Mouse (Mus musculus) right cerebral cortex, adult 18-20 months (tissue): Measurements from ENCODE around the gene Fam120a.

Experiments
- DNase-seq: peaks from one replicate; pipeline ENCODE4 v3.0.0; 2022; ENCODE audit warnings: mixed read lengths

The Fam120a gene

GRCm38 (mm10) chr13:48965559-48966525 lies 2.0 kb downstream of the Fam120a start:
- DNase-seq, result peak; percentile 76

- no peak for DNase-seq
Observed at GRCm38 (mm10) chr13:48964850-48965249, 3.0 kb downstream of the Fam120a start.

GRCm38 (mm10) chr13:48963111-48963510 lies 4.7 kb downstream of the Fam120a start:
- DNase-seq, result no peak

- DNase-seq, result no peak
Observed at GRCm38 (mm10) chr13:48962519-48962918, 5.3 kb downstream of the Fam120a start.

DNA sequence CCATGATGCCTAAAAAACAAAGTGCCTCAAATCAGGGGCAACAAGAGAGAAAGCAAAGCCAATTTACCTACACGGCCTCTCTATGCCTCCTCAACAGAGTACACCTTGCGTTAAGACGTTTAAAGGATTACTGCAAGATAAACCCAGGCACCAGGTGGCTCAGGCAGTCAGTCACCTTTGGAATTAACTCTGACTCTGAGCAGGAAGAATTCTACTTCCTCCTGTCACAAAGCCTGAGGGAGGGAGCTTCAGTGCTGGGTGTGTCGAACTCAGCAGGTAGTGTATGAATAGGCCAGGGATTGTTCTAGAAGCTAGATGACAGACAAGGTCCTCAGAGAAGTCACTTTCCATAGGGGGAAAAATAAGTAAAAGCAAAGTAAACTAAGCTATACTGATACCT lies 9.2 kb downstream of the Fam120a start:
- no peak for DNase-seq

- DNase-seq, result no peak
Observed at GRCm38 (mm10) chr13:48954825-48955224, 13.0 kb downstream of the Fam120a start.

GRCm38 (mm10) chr13:48950600-48951241 lies 17.1 kb downstream of the Fam120a start:
- no peak for DNase-seq

DNA sequence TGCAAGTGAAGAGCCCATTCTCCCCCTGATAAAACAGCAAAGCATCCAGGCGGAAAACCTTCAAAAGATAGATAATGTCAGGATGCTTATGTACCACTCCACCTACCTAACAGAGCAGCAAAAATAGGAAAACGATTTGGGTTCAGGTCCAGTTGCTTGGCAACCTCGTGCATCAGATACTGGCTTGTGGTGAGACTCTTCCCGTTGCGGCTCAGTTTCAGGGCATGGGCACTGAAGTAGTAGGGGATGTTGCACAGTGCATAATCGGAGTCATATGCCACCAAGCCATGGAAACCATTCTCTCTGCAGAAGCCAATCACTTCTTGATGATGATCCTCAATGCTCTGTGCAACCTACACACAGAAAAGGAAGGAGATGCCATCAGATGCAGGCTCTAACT lies 18.9 kb downstream of the Fam120a start:
- no peak for DNase-seq

DNA sequence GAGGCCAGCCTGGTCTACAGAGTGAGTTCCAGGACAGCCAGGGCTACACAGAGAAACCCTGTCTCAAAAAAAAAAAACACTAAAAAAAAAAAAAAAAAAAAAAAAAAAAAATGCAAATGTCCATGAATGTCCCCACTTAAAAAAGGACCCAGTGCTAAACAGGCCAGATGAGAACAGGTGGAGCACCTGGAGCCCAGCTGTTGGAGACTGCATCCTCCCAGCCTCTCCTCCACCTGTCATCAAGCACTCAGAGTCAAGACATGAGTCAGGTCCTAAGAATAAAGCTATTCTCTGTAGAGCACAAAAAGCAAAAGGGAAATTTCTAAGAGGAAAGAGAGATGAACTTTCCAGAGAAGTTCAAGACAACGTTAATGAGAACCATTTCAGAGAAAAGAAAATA lies 23.2 kb downstream of the Fam120a start:
- no peak for DNase-seq

GRCm38 (mm10) chr13:48942471-48942870 lies 25.3 kb downstream of the Fam120a start:
- DNase-seq, result no peak

- no peak for DNase-seq
Observed at GRCm38 (mm10) chr13:48941773-48942172, 26.0 kb downstream of the Fam120a start.

DNA sequence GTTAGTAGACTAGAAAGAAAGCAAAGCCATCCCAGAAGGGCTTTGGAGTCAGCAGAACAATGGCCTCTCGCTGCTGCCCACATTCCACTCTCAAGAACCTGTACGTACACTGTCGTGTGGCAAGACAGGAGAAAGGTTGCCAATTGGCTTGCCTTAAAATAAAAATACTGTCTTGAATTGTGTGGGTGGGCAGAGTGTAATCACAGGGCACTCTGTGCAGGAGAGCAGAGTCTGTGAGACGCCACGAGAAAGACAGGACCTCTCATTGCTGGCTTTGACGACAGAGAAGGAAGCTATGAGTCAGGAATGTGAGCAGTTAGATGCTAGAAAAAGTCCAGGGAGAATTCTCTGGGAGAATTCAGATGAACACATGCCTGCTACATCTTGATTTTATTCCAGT lies 33.2 kb downstream of the Fam120a start:
- peak; percentile 24 for DNase-seq

DNA sequence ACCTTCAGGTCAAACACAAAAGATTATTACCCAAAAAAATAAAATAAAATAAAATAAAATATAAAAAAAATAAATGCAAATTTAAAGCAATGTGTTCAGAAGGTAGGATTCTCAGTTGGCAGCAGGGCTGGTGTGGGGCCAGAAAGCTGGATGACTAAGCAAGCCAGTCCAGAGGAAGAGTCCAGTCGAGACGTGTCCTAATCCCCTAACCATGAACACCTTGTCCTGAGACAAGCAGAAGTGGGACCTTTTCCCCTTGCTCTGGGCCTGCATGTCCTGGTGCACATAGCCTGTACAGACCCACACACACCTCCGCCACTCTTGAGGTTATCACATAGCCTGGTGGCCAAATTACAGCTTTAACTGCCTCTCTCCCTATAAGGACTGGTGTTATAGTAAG lies 35.1 kb downstream of the Fam120a start:
- DNase-seq, result no peak

GRCm38 (mm10) chr13:48931687-48932086 lies 36.1 kb downstream of the Fam120a start:
- DNase-seq, result no peak

GRCm38 (mm10) chr13:48931232-48931631 lies 36.6 kb downstream of the Fam120a start:
- DNase-seq, result no peak

GRCm38 (mm10) chr13:48929535-48930110 lies 38.2 kb downstream of the Fam120a start:
- DNase-seq, result no peak

GRCm38 (mm10) chr13:48927609-48928008 lies 40.2 kb downstream of the Fam120a start:
- DNase-seq, result no peak

DNA sequence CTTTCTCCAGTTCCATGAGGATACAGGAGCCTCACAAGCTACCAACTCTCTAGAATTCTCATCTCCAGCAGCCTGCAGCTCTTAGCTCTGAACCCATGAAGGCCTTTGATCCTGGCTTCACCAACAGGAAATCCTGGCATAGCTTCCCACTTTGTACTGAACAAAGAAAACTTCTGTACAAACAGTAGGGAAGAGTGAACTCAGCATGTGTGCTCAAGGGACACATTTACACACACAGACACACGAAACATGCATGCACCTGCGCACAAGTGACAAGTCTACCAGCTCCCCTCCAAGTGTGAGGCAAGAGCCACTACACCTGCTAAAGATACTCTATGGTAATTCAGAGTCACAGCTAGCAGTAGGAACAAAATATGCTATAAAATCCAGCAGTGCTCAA lies 45.1 kb downstream of the Fam120a start:
- no peak for DNase-seq

- DNase-seq, result no peak
Observed at GRCm38 (mm10) chr13:48921256-48921655, 46.6 kb downstream of the Fam120a start.

GRCm38 (mm10) chr13:48919756-48920415 lies 47.9 kb downstream of the Fam120a start:
- no peak for DNase-seq

GRCm38 (mm10) chr13:48917113-48917599 lies 50.7 kb downstream of the Fam120a start:
- no peak for DNase-seq

DNA sequence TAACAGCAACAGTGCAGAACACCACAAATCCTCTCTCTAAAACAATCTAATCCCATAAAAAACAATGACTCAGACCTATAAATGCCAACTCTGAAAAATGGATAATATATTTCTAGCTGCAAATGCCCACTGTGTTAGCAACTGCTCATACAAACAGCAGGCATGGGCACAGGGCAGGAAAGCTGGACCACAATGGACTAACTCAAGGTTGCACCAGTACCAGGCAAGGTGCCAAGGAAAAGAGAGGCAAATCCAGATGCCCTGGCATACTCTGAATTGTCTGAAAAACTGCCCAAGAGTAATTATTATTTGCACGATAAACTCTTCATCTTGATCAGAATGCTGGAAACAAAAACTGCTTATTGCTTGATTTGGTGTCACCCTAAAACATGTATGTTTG lies 54.1 kb downstream of the Fam120a start:
- DNase-seq, result no peak

DNA sequence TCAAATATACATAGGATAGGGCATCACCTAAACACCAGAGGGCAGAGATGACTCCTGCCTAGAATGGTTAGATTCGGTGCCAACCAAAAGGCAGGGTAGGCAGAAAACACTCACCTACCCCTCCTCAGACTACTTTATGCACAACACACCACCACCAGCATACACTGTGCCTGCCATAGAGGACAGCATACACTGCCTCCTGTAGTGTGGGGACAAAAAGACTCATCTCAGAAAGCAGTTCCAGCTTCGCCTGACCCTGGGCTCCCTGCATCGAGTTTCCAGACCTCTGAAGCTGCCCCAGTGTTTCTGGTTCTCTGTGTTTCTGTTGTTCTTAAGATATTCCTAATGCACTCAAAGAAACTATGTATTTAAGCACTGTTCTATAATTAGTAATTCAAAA lies 54.7 kb downstream of the Fam120a start:
- no peak for DNase-seq
